Mouse (Mus musculus): ENCODE results near the gene Caln1. TPM values are rescaled to one million over a fixed set of nuclear protein-coding genes. Genes with fewer than 3 reads are reported as not detected.

Gene Caln1
- polyA plus RNA-seq, 1 experiment from 2014 or later = 0.21 TPM

DNA sequence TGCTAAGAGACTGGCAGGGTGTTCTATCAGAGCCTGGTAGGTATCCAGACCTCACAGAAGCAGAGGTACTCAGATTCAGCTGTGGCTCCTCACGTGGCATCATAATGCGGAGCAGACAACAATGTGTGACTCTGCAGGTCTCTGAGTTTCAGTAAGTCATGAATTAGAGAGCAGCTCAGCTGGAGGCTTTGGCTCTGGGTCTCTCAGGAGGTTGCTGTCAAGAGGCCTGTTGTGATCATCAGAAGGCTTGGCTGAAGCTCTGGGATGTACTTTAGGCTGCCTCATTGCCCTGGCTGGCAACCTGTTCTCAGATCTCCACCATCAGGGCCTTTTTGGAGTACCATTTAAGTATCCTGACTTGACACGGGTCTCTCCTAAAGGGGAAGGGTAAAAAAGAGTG lies 303.8 kb downstream of the Caln1 start:
- Histone ChIP-seq H3K27ac (no peak overlapping the region), H3K36me3 (no peaks in the 10 kb centered on the region), H3K4me1 (no peaks in the 10 kb centered on the region), H3K4me3 (no peak overlapping the region), H3K27me3 (ENCODE audit: insufficient read depth, poor library complexity, severe bottlenecking) (no peaks in the 10 kb centered on the region), H3K9me3 (no peaks in the 10 kb centered on the region)
- WGBS = 65% methylated on average over 3 of the region's 3 CpGs
- DNase-seq (ENCODE audit: low spot score) = no peak

DNA sequence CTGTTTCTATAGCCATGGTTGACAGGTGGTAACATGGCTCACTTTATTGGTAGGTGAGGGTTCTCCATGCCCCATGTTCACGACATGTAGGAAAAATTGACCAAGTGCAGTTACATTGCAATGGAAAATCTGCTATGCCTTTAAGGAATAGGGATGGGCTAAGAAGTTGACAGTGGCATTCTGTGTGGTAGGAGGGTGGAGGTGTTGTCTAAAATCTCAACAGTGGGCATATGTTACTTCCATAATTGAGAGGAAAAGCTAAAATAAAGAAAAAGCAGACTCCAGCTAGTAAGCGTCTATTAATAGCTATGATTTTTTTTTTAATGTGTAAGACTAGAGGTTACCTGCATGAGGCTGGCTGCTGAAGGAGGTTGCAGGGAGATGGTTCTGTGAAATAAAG lies 308.6 kb downstream of the Caln1 start:
- 90% methylated on average over 2 of the region's 2 CpGs for WGBS
- H3K4me3 ChIP-seq = no peak overlapping the region
- no peaks in the 10 kb centered on the region for H3K4me1 ChIP-seq
- no peak for DNase-seq (ENCODE audit: low spot score)
- no peaks in the 10 kb centered on the region for H3K36me3 ChIP-seq
- H3K9me3 ChIP-seq = no peaks in the 10 kb centered on the region
- no peak overlapping the region for H3K27ac ChIP-seq
- no peaks in the 10 kb centered on the region for H3K27me3 ChIP-seq (ENCODE audit: insufficient read depth, poor library complexity, severe bottlenecking)

DNA sequence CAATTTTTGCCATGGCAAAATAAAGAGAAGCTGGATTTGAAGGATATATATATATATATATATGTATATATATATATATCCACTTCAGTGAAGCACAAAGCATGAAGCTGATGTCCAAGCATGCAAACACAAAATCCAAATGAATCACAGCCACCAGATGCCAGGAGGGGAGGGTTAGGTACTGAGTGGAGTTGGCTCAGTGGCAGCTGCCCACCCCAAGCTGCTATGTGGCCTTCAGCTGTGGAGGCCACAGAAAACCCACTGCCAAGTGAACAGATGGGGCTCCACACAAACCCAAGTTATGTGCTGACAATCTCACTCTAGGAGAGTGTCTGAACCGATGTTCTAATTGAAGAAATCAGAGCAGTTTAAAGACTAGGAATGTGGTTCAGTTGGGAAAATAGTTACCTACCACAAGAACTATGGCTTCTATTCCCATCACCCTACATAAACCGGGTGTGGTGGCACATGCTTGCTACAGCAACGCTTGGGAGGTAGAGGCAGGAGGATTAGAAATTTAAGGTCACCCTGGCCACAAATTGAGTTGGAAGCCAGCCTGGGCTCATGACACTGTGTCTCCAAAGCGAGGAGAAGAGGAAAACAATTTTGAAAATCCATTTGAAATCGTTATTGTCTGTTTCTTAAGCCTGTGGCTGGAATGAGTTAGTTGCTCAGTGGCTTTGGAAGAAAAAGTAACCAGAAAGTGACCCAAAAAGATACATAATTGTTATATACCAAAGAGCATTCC lies 316.8 kb downstream of the Caln1 start:
- Histone ChIP-seq H3K4me3 (no peak overlapping the region), H3K27me3 (ENCODE audit: insufficient read depth, poor library complexity, severe bottlenecking) (no peaks in the 10 kb centered on the region), H3K4me1 (peaks cover 6% of the 10 kb centered on the region; the same call in 1 of the 2 replicates), H3K9me3 (no peaks in the 10 kb centered on the region), H3K27ac (no peak overlapping the region), H3K36me3 (no peaks in the 10 kb centered on the region)
- 76% methylated on average over 5 of the region's 5 CpGs for WGBS
- DNase-seq (ENCODE audit: low spot score) = no peak

DNA sequence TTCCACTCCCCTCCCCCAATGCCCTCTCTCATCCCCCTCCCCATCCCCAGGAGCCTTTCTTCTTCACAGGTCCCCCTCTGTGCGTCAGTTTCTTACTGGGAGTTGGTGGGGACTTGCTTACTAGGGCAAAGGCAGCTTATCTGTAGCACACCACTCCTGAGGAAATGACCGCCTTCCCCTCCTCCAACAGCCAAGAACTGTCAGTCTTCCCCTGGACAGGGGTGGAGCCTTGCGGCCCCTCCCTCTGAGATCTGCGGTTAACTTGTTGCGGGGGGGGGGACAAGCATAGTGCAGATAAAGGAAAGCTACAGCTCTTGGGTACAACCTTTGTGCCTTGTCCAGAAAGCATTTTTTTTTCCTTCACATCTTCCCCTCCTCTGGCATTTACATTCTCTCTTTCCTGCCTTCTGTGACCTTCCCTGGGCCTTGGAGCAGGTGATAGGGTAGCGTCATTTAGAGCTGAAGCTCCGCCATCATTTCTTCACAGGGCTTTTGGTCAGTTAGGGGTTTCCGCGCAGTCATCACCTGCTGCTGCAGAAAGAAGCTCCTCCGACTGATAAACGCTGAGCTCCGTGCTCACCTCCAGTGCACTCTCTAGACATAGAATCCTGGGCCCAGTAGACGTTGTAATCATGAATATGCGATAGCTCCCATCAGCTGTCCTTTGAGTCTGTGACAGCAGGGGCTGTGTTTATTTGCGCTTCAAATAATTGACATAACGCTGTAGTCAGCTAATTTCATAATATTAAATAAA lies 319.3 kb downstream of the Caln1 start:
- H3K4me3 ChIP-seq = peak overlapping the region; percentile 25
- DNase-seq (ENCODE audit: low spot score) = peak; percentile 87
- H3K27ac ChIP-seq = no peak overlapping the region
- H3K9me3 ChIP-seq = no peaks in the 10 kb centered on the region
- no peaks in the 10 kb centered on the region for H3K27me3 ChIP-seq (ENCODE audit: insufficient read depth, poor library complexity, severe bottlenecking)
- 30% methylated on average over 16 of the region's 16 CpGs for WGBS
- H3K36me3 ChIP-seq = no peaks in the 10 kb centered on the region
- peaks cover 6% of the 10 kb centered on the region; the same call in 1 of the 2 replicates for H3K4me1 ChIP-seq

DNA sequence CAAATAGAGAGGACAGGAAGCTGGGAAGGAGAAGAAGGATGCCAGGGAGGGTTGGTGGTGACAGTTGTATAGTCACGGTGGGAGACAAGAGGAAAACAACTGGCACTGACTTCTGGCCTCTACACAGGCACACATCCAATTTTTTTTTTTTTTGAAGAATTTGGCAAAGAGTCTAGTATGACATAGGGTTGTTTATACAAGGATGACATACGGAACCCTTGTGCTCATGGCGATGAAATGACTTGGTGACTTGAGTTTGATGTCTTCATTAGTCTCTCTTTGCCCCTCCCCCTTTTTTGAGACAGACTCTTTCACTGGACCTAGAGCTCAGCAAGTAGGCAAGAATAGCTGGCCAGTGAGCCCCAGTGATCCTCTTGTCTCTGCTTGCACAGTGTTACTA lies 322.1 kb downstream of the Caln1 start:
- no peak overlapping the region for H3K4me3 ChIP-seq
- H3K9me3 ChIP-seq = no peaks in the 10 kb centered on the region
- peaks cover 6% of the 10 kb centered on the region; the same call in 1 of the 2 replicates for H3K4me1 ChIP-seq
- DNase-seq (ENCODE audit: low spot score) = no peak
- H3K36me3 ChIP-seq = no peaks in the 10 kb centered on the region
- WGBS = 77% methylated on average over 3 of the region's 3 CpGs
- no peak overlapping the region for H3K27ac ChIP-seq
- no peaks in the 10 kb centered on the region for H3K27me3 ChIP-seq (ENCODE audit: insufficient read depth, poor library complexity, severe bottlenecking)

DNA sequence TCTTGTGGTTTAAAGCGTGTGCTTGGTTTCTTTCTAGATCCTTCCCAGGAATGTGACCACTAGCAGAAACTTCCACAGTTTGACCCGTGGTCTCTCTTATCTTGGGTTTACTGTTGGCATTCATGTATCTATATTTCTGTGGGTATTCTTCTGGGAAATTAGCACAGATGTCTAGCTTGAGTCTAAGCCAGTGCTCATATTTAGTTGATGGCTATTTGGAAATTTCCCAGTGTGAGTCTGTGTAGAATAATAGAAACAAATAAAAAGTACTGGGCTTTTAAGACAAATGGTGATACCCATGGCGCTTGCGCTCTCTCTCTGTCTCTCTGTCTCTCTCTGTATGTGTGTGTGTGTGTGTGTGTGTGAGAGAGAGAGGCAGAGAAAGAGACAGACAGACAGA lies 330.2 kb downstream of the Caln1 start:
- DNase-seq (ENCODE audit: low spot score) = no peak
- Histone ChIP-seq H3K27ac (no peak overlapping the region), H3K9me3 (no peaks in the 10 kb centered on the region)

DNA sequence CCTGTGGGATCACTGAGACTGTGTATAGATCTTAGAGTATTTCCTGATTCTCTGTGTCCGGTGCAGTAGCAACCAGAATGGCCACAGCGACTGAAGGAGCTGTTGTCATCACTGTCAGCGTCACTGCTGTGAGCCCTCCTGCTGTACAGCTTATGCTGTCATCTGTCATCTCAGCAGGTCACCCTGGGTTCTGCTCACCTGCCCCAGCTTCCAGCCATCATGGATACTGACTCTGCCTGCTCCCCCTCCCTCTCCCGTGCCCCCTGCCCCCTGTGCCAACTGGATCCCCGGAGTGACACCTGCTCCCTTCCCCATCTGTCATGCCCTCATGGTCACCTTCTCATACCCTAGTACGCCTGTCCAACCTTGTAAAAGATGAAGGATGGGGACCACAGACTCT lies 332.5 kb downstream of the Caln1 start:
- H3K27ac ChIP-seq = no peak overlapping the region
- no peaks in the 10 kb centered on the region for H3K27me3 ChIP-seq (ENCODE audit: insufficient read depth, poor library complexity, severe bottlenecking)
- no peaks in the 10 kb centered on the region for H3K4me1 ChIP-seq
- H3K4me3 ChIP-seq = no peak overlapping the region
- 73% methylated on average over 6 of the region's 6 CpGs for WGBS
- no peaks in the 10 kb centered on the region for H3K9me3 ChIP-seq
- DNase-seq (ENCODE audit: low spot score) = peak; percentile 48
- H3K36me3 ChIP-seq = no peaks in the 10 kb centered on the region

More for the DNA sequence above, 330.2 kb downstream of the Caln1 start:
- Histone ChIP-seq H3K27me3 (ENCODE audit: insufficient read depth, poor library complexity, severe bottlenecking) (no peaks in the 10 kb centered on the region), H3K36me3 (no peaks in the 10 kb centered on the region), H3K4me1 (no peaks in the 10 kb centered on the region), H3K4me3 (no peak overlapping the region)
- 92% methylated on average over 4 of the region's 4 CpGs for WGBS

DNA sequence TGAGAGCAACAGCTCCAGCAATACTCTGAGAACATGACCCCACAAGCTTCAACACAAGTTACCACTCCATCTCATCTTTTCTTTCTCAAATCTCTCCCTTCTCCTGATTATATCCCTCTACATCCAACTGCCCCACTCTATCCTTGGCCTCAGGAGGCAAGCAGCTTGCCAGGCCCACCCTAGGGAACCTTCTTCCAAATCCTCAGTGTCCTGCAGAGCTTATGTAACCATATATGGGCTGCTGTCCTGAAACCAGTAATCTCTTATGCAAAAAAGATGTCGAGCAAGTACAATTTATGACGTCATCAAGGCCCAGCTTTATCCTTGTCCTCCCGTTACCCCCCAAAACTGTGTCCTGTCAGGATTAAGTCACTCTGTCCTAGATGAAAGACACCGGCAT lies 333.1 kb downstream of the Caln1 start:
- Histone ChIP-seq H3K4me1 (no peaks in the 10 kb centered on the region), H3K27me3 (ENCODE audit: insufficient read depth, poor library complexity, severe bottlenecking) (no peaks in the 10 kb centered on the region), H3K36me3 (no peaks in the 10 kb centered on the region), H3K4me3 (no peak overlapping the region), H3K9me3 (no peaks in the 10 kb centered on the region), H3K27ac (no peak overlapping the region)
- WGBS = 69% methylated on average over 4 of the region's 4 CpGs
- DNase-seq (ENCODE audit: low spot score) = no peak

DNA sequence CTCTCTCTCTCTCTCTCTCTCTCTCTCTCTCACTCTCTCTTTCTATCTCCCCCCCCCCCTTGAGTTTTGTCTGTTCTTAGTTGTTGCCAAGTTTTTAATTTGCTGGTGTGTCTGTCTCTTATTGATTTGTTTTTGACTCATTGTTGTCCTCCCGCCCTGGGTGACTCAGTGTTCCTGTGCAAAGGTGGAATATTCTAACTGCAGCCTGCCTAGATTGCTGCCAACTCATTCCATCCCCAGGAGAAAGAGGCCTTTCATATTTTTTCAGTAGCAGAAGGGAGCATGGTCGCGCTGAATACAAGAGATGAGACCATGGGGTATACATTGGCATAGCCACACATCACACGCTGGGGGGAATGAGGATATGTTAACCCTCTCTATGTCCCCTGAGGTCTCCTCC lies 335.6 kb downstream of the Caln1 start:
- WGBS = 80% methylated on average over 4 of the region's 4 CpGs
- no peak overlapping the region for H3K4me3 ChIP-seq
- H3K36me3 ChIP-seq = no peaks in the 10 kb centered on the region
- H3K4me1 ChIP-seq = no peaks in the 10 kb centered on the region
- no peaks in the 10 kb centered on the region for H3K9me3 ChIP-seq
- DNase-seq (ENCODE audit: low spot score) = peak; percentile 28
- no peak overlapping the region for H3K27ac ChIP-seq
- no peaks in the 10 kb centered on the region for H3K27me3 ChIP-seq (ENCODE audit: insufficient read depth, poor library complexity, severe bottlenecking)

DNA sequence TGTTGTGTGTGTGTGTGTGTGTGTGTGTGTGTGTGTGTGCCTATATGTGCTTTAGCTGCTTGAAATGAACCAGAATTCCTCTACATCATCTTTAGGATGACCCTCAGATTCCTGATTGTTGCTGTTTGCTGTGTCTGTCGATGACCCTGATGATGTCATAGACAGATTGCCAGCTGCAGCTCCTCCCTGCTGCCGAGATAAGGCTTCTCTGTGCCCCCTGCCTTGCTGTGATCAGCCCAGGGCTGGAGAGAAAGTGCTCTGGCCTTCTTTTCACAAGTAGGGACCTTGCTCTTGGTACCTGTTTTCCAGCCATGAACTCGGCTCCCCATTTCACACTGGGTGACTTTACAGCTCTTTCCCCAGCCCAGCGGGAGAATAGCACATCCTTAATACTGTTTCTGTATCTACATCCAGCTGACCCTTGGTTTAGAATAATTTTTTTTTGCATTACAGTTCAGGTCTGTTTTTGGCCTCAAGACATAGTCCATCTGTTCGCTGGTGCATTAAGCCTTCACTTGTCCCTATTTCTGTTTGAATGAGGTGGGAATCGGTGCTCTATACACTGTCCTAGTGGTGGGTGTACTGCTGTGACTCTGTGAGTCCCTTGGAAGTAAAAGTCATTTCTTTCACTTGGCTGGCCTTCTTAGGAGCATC lies 337.1 kb downstream of the Caln1 start:
- no peaks in the 10 kb centered on the region for H3K36me3 ChIP-seq
- DNase-seq (ENCODE audit: low spot score) = no peak
- no peaks in the 10 kb centered on the region for H3K9me3 ChIP-seq
- H3K27ac ChIP-seq = no peak overlapping the region
- WGBS = 42% methylated on average over 6 of the region's 6 CpGs
- H3K27me3 ChIP-seq (ENCODE audit: insufficient read depth, poor library complexity, severe bottlenecking) = no peaks in the 10 kb centered on the region
- no peaks in the 10 kb centered on the region for H3K4me1 ChIP-seq
- no peak overlapping the region for H3K4me3 ChIP-seq

DNA sequence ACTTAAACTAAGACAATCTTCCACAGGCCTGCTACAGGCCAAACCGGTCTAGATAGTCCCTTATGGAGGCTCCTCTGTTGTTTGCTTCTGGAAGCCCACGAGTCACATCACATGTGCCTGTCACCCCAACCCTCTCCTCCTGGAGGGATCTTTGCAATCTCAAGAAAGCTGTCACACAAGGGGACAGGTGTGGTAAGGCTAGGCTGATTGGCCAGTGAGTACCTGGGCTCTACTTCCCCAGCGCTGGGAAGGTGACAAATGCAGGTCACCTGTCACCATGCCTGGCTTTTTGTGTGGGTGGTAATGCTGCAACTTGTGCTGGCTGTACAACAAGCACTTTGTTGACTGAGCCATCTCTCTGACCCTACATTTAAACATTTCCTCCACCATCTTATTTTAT lies 338.5 kb downstream of the Caln1 start:
- peak; percentile 60 for DNase-seq (ENCODE audit: low spot score)
- Histone ChIP-seq H3K4me3 (no peak overlapping the region), H3K27ac (no peak overlapping the region), H3K27me3 (ENCODE audit: insufficient read depth, poor library complexity, severe bottlenecking) (no peaks in the 10 kb centered on the region), H3K4me1 (no peaks in the 10 kb centered on the region), H3K9me3 (no peaks in the 10 kb centered on the region), H3K36me3 (no peaks in the 10 kb centered on the region)
- 78% methylated on average over 3 of the region's 3 CpGs for WGBS

DNA sequence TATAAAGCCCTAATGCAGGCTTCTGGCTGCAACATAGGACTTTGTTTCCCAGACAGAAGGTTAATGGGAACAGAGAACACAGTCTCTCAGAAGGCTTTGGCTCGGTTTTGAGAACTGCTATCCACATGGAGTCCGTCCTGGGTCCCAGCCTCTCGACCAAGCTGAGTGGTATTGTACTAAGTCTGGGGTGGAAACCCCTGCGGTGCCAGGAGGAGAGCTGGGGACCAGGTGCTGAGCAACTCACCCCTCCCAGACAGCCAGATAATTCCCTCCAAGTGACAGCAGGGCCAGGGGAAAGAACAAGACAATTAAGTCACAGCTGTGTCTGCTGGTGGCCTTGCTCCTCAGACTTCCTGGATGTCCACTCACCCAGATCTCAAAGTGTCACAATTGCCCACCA lies 339.4 kb downstream of the Caln1 start:
- Histone ChIP-seq H3K4me3 (no peak overlapping the region), H3K27ac (no peak overlapping the region), H3K27me3 (ENCODE audit: insufficient read depth, poor library complexity, severe bottlenecking) (no peaks in the 10 kb centered on the region), H3K36me3 (no peaks in the 10 kb centered on the region), H3K9me3 (no peaks in the 10 kb centered on the region), H3K4me1 (no peaks in the 10 kb centered on the region)
- no peak for DNase-seq (ENCODE audit: low spot score)
- WGBS = 65% methylated on average over 4 of the region's 4 CpGs

DNA sequence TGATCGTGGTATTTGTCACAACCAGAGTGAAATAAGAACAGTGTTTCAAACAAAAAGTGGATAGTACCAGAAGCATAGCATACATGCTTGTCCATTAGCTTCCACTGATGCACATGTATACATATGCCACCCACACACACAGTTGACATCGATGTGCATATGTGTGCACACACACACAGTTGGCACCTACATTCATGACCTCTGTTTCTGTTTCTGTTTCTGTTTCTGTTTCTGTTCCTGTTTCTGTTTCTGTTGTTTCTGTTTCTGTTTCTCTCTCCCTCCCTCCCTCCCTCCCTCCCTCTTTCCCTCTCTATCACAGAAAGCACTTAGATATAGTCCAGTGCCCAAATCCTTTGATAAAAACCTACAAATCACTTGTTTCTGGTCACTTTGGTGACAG lies 342.4 kb downstream of the Caln1 start:
- H3K27me3 ChIP-seq (ENCODE audit: insufficient read depth, poor library complexity, severe bottlenecking) = no peaks in the 10 kb centered on the region
- 84% methylated on average over 2 of the region's 2 CpGs for WGBS

More for the DNA sequence above, 342.4 kb downstream of the Caln1 start:
- H3K9me3 ChIP-seq = no peaks in the 10 kb centered on the region
- no peaks in the 10 kb centered on the region for H3K36me3 ChIP-seq
- H3K4me1 ChIP-seq = no peaks in the 10 kb centered on the region
- H3K4me3 ChIP-seq = no peak overlapping the region
- no peak overlapping the region for H3K27ac ChIP-seq
- DNase-seq (ENCODE audit: low spot score) = no peak

Measured in heart, embryonic 10.5 days (tissue).